Mouse (Mus musculus) embryonic facial prominence, embryonic 14.5 days (tissue): ENCODE data around the gene Gm16440. TPM values are rescaled to one million over a fixed set of nuclear protein-coding genes. Genes with fewer than 3 reads are reported as not detected.
"Not testable (repeated sequence)": the region's sequence is repeated elsewhere in the genome, so short reads cannot be mapped to it uniquely, and the experiment has no call there.

ENCODE experiments used
- ATAC-seq: fragments of 200-750 bp; cut with Nextera tagmentation; 2 replicates; pipeline ENCODE4 v1.8.0; 2017; ENCODE audit warnings: low read depth, moderate number of reproducible peaks, moderate TSS enrichment
- DNase-seq: peaks from one replicate; pipeline ENCODE4 v3.0.0-alpha.2; 2015; ENCODE audit warnings: low spot score
- H3K27ac ChIP-seq: fragments of 300-500 bp; sonication (generic); replicated peaks from 2 replicates; pipeline ENCODE4 v1.5.1; 2014; ENCODE audit warnings: low read depth, mild to moderate bottlenecking, low read length, moderate library complexity
- H3K27me3 ChIP-seq: fragments of 300-500 bp; sonication (generic); replicated peaks from 2 replicates; pipeline ENCODE4 v1.6.1; 2014; ENCODE audit warnings: low read length; ENCODE audit not compliant: control insufficient read depth, insufficient read depth
- H3K36me3 ChIP-seq: fragments of 300-500 bp; sonication (generic); 2 replicates; pipeline ENCODE4 v1.6.1; 2014; ENCODE audit warnings: low read length, mixed read lengths; ENCODE audit not compliant: control insufficient read depth, insufficient read depth
- H3K4me1 ChIP-seq: fragments of 300-500 bp; sonication (generic); 2 replicates; pipeline ENCODE4 v1.6.1; 2014; ENCODE audit warnings: antibody characterized with exemption, low read length; ENCODE audit not compliant: control insufficient read depth, insufficient read depth
- H3K4me2 ChIP-seq: fragments of 300-500 bp; sonication (generic); 2 replicates; pipeline ENCODE4 v1.6.1; 2014; ENCODE audit warnings: low read depth, mild to moderate bottlenecking, low read length, moderate library complexity, mixed read lengths
- H3K4me3 ChIP-seq: fragments of 300-500 bp; sonication (generic); 2 replicates; pipeline ENCODE4 v1.5.1; 2014; ENCODE audit warnings: low read depth, mild to moderate bottlenecking, low read length
- H3K9ac ChIP-seq: fragments of 300-500 bp; sonication (generic); 2 replicates; pipeline ENCODE4 v1.6.1; 2014; ENCODE audit warnings: low read depth, mild to moderate bottlenecking, low read length, moderate library complexity, mixed read lengths
- H3K9me3 ChIP-seq: fragments of 300-500 bp; sonication (generic); 2 replicates; pipeline ENCODE4 v1.6.1; 2016; ENCODE audit warnings: low read length; ENCODE audit not compliant: control insufficient read depth
- WGBS: fragments of 180-500 bp; shearing (Covaris S2); extraction: QIAGEN DNeasy Blood & Tissue Kit; methylation state at CpG from one replicate; pipeline ENCODE4 v1.1.7; 2014; 5-methylcytosine and 5-hydroxymethylcytosine counted together
- polyA plus RNA-seq: library from polyadenylated mRNA; unstranded; fragments of >200 nt; fragmentation: Nextera tagmentation; extraction: Ambion mirVana; gene quantifications from 2 replicates; pipeline ENCODE4 v1.2.1, GENCODE M21; 2014

Gm16440 gene
- polyA plus RNA-seq, result not detected in 2 replicates

DNA sequence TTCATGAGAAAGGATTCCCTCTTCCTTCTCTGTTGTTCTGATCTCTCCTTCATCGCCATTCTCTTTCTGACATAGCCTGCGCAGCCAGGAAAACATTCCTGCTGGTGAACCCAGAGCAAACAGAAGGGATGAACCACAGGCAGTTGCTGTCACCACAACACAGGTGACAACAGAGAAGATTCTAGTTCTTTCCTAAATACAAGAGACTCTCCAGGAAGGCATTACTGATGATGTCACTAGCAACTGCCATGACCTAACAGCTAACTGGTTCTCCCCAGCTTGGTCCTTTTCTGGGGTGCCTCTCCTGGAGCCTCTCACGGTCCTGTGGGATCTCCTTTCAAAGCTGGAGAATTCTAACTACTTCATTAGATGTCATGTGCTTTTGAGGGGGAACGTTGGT is at the start of gene Gm16440:
TSS of gene Gm16440 (minus strand) at position 101 of the 400 bp plus-strand sequence.
- H3K27me3 ChIP-seq, H3K9ac ChIP-seq, H3K36me3 ChIP-seq, H3K9me3 ChIP-seq, H3K4me3 ChIP-seq, DNase-seq, H3K4me1 ChIP-seq, H3K27ac ChIP-seq, ATAC-seq, H3K4me2 ChIP-seq: not testable (repeated sequence)
- WGBS, result 84% methylated on average over 2 of the region's 4 CpGs

DNA sequence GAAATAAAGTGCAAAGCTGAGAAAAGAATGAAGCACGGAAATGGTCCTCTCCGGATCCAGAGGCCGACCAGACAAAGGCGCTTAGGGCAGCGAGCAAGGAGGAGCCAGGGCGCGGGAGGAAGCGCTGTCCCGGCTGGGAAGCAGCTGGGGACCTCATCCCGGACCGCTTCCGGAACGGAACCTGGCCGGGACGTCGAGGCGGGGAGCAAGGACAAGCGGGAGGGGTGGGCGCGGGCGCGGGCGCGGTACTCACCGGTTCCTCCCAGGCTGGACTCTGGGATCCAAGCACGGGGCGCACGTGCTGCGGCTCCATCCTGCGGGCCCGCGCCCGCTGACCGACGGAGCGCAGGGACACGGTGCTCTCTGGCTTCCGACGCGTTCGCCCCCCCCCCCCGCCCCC is 36.6 kb upstream of the Gm16440 start:
- not testable (repeated sequence) for H3K27ac ChIP-seq, DNase-seq, H3K9me3 ChIP-seq, H3K9ac ChIP-seq, H3K36me3 ChIP-seq, H3K4me1 ChIP-seq, H3K27me3 ChIP-seq, ATAC-seq, H3K4me2 ChIP-seq, H3K4me3 ChIP-seq
- WGBS, result 0% methylated on average over 2 of the region's 42 CpGs

DNA sequence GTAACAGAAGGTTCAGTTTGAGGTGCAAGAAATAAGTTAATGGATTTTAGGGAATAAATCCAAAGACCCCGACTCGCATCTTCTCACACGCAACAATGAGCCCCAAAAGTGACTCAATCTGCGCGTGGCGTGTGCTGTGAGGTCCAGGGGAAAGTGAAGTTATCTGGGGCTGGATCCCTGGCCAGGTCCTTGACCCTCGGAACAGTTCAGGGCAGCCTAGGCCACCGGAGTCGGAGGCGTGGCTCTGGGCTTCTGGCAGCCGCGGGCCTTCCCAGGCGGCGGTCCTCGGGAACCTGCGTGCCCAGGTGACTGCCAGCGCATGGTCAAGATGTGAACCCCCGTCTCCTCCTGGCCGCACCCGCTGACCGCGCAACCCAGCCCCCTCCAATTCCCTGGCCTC is 36.2 kb upstream of the Gm16440 start:
- not testable (repeated sequence) for DNase-seq, H3K27me3 ChIP-seq, ATAC-seq, H3K4me1 ChIP-seq, H3K9ac ChIP-seq, H3K36me3 ChIP-seq, H3K9me3 ChIP-seq, H3K27ac ChIP-seq
- 23% methylated on average over 15 of the region's 22 CpGs for WGBS
- Histone ChIP-seq H3K4me2 (peak overlapping the region; percentile 46), H3K4me3 (peak overlapping the region; percentile 17)

DNA sequence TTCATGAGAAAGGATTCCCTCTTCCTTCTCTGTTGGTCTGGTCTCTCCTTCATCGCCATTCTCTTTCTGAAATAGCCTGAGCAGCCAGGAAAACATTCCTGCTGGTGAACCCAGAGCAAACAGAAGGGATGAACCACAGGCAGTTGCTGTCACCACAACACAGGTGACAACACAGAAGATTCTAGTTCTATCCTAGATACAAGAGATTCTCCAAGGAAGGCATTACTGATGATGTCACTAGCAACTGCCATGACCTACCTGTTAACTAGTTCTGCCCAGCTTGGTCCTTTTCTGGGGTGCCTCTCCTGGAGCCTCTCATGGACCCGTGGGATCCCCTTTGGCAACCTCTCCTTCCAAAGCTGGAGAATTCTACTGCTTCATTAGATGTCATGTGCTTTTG is 22.3 kb upstream of the Gm16440 start, which contains the start of gene Gm3591:
TSS of gene Gm3591 (minus strand) at position 101 of the 400 bp plus-strand sequence.
- H3K27me3 ChIP-seq, H3K4me3 ChIP-seq, H3K27ac ChIP-seq, DNase-seq, H3K4me2 ChIP-seq, ATAC-seq, H3K9me3 ChIP-seq, H3K9ac ChIP-seq, H3K36me3 ChIP-seq, H3K4me1 ChIP-seq: not testable (repeated sequence)
- WGBS, result no CpG with 5 or more reads among the region's 2 CpGs

DNA sequence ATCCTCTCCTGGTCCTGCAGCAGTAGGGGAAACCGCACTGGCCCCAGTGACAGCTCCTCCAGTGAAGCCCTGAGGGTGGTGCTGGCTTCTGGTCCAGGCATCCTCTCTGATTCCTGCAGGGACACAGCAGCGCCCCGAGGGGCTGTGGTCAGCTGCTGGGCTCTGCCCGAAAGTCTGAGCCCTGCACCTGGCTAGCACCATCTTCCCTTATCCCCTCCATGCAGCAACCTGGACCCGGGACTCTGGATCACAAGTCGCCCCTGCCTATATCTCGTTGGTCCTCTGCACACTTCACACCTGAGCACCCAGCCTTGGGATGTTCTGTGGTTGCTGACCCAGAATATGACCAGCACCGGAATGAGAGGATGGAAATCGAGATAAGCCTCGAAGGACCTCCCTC is 46.5 kb downstream of the Gm16440 start, which contains the start of gene Gm3618:
TSS of gene Gm3618 (minus strand) at position 101 of the 400 bp plus-strand sequence.
- not testable (repeated sequence) for DNase-seq, H3K4me2 ChIP-seq, H3K9me3 ChIP-seq, H3K36me3 ChIP-seq, H3K9ac ChIP-seq, H3K27ac ChIP-seq, H3K27me3 ChIP-seq, H3K4me3 ChIP-seq, H3K4me1 ChIP-seq, ATAC-seq
- WGBS, result no CpG with 5 or more reads among the region's 10 CpGs

Other genes starting within 250 kb of the Gm16440 start
- gene Gm21560, start 171.0 kb downstream of the Gm16440 start, polyA plus RNA-seq, result not detected in 2 replicates
- 0.58 and 0.66 TPM in 2 replicates for gene Gm3411, start 103.1 kb downstream of the Gm16440 start, polyA plus RNA-seq
- gene Gm21103, start 85.5 kb downstream of the Gm16440 start, polyA plus RNA-seq, result not detected in 2 replicates
- gene Gm3618, start 46.6 kb downstream of the Gm16440 start, polyA plus RNA-seq, result not detected in 2 replicates
- gene Gm3591, start 22.2 kb upstream of the Gm16440 start, polyA plus RNA-seq, result 0.18 TPM in 1 of 2 replicates, not detected in the other
- gene Gm3594, start 54.3 kb upstream of the Gm16440 start, polyA plus RNA-seq, result not detected in 2 replicates
- not detected in 2 replicates for gene Gm8356, start 147.0 kb upstream of the Gm16440 start, polyA plus RNA-seq
- not detected in 2 replicates for gene Gm3629, start 200.3 kb upstream of the Gm16440 start, polyA plus RNA-seq
- not detected in 2 replicates for gene Gm3460, start 232.1 kb upstream of the Gm16440 start, polyA plus RNA-seq